Mouse (Mus musculus) thymus, postnatal 36 days (tissue): Measurements from ENCODE around the gene Trip11.

ENCODE experiments used
- DNase-seq, 2 experiments: peaks; one replicate each; pipeline ENCODE4 v3.0.0; 2022; ENCODE audit warnings: mixed read lengths in 2 of 2

Trip11 gene

DNA sequence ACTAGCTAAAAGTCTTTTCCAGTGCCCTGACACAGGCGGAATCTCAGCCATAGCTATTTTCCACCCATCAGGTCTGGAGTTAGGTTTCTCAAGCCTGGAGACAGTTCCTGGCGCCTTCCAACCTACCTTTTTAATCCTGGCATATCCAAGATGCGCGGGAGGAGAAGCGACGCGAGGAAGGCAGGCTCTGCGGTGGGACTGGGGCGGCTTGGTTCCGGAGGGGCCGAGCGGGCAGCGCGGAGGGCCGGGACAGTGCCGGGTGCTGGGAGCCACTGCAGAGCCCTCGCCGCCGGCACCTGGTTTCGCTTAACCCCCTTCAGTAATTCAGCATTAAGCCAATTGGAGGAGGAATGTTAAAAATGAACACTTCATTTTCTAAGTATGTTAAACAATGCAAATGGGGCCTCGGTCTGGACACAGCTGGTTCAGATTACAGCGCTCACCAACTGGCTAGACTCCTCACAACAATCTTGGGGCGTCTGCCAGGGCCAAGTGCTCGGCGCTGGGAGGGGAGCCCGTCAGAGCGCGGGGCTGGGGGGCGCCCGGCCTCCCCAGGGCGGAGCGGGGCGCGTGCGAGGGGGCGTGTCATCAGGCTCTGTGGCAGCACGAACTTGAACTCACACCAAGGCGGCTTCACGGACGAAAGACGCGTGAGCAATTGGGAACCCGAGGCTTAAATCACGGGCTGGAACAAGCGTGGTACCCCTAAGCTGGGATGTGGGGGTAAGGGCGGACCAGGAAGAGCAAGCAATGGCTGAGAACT lies 94.3 kb downstream of the Trip11 start, which contains the start of gene Fbln5:
Gene Fbln5, minus strand, starts transcription at position 448 of the 763 bp plus-strand sequence.
- peak; percentile 14 to 23 for DNase-seq

DNA sequence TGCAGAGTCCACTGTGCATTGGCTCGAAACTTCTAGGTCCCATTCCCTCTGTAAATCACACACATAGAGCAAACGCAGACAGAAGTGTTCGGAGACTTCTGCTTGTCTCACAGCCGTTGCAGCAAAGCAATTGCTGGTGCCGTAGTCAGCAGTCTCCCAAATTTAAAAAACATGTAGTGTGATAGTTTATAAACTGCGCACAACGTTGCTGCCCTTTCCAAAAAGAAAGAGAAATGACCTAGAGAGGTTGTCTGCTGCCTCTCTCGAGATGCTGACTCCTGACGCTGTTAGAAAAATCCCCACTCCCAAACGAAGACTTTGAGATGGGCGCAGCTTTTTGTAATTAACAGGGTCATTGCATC lies 94.8 kb downstream of the Trip11 start:
- DNase-seq, result no peak

DNA sequence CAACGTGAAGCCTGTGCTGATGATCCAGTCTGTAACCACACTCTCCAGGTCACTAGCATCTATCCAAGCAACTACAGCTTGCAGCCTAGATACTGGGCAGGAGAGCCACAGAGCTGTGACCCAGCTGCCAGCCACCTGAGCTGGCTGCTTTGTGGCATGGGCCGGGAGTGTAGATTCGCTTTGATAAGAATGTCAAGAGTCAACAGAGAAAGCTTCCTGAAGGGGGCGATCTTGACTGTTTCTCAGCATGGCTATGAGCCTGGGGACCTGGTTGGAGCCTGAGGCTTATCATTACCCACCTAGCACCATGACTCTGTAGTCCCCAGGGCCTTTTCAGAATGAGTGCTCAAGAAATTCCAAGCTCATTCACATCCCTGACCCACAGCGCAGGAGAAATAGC lies 96.3 kb downstream of the Trip11 start:
- DNase-seq, result no peak

DNA sequence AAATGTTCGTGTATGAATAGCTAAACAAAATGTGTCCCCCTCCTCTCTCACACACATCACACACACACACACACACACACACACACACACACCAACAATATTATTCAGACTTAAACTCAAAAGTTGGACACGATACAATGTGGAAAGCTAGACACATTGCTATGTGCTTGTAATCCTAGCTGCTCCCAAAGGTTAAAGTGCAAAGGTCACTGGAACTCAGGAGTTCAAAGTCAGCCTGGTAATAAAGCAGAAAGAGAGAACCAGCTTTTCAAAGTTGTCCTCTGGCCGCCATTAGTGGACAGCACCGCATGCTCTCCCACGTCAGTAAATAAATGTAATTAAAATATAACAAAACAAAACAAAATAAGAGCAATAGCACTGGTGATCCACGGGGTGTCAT lies 97.3 kb downstream of the Trip11 start:
- DNase-seq, result no peak

DNA sequence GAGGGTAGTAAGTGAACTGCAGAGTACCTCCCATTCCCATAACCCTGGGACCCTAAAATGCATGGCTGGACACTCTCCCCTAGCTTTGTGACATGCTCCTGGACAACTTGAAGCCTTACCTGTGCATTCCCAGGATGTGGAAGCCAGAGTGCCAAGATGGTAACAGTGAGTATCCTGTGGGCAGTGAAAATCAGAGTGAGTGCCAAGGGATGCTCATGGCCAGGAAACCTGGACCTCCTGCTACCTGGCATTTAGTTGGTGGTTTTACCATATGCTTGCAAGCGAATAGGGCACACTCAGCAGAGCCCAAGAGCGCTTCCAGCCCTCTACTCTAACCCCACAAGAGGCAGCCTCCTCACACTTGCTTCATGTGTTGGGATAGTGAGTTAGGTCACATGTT lies 98.6 kb downstream of the Trip11 start:
- DNase-seq, result no peak

DNA sequence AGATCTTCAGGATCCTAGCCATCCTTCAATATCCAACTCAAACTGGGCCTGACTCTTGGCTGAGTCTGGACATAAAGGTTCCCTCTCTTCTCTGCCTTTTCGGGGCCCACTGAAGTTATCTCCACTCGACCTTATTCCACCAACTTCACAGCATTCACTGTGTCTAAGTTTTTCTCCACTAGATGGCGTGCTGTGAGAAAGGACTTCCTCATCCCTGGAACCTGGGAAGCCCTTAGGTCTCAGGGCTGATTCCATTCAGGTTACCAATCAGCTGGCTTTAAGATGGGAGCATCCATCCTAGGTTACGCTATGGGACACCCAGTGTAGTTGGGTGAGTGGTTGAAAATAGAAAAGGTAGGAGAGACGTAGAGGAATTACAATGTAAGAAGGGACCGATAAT lies 101.9 kb downstream of the Trip11 start:
- DNase-seq, result no peak

DNA sequence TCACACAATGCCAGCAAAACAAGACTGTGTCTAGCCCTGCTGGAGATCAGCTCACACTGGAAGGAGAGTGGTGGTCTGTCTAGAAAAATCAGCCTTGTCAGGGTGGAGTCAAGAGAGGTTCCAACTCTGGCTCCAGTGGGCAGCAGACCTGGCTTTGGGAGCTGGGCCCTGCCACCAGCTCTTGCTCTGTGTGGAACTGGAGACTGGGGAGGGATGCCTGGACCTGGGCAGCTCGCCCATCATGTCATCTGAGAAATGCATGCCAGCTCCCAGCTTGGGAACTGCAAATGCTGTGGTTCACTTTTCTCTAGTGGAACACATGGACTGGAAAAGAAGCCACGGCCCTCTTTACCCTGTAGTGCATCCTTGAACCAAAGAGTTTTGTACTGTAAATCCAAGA lies 102.6 kb downstream of the Trip11 start:
- no peak for DNase-seq

DNA sequence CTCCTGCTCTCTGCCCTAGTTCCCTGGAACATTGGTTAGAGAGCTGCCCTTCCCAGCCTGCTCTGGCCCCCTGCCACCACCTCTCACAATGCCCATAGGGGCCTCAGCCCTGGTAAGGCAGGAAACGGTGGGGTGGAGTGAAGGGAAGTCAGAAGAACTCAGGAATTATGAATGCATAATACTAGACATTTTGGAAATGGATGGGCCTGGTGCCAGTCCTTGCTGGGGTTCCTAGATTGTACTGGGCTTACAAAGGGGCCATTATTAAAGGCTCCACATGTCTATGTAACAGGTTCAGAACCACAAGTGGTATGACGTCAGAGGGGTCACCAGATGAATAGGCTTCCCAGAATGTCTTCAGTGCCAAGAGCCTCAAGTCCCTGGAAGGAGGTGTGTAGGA lies 105.7 kb downstream of the Trip11 start:
- no peak for DNase-seq

DNA sequence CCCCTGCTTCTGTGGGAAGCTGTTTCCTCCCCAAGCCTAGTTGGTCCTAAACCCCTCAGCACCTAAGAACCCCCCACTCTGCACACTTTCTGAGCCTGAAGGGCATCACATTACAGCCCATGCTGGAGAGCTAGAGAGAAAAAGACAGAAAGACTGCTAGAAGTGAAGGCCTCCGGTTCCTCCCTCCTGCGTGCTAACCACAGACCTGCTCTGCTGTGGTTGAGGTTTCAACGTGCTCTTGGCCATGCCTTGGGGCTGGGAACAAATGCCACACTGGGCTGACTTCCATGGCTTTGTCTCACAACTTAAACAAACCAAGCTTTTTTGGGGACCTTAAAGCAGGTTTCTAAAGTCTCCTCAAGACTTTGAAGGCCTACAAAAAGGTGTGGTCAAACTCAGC lies 110.6 kb downstream of the Trip11 start:
- DNase-seq, result no peak

DNA sequence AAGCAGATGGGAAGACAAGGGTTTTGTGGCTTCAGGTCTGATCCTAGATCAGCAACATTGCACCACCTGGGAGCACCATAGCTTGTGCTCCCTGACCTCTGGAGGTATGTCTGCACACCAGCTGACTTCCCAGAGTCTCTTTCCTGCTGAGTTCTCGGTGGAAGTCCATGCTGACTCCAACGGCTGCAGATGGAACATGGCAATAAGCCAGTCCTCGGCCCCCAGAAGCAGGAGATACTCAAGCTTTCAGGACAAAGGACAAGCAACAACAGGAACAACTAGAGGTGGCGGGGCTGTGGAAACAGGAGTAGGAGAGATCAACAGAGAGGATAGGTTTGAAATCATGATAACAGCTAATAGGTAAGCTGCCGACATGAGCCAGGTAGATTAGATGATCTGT lies 111.3 kb downstream of the Trip11 start:
- DNase-seq, result no peak

DNA sequence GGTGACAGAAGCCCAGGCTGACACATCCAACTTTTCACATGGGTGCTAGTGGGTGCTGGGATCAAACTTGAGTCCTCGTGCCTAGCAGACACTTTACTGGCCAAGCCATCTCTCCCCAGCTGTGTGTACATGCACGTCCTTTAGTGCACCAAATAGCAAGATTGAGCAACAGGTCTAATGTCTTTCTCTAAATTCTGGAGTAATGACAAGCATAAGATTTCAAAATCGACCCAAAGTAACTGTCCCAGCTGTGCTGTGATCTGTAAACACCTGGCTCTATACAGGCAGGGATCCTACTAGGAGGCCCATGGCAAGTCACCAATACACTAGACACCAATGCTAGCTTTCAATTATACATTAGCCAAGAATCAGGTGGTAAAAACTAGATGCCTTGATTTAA lies 112.0 kb downstream of the Trip11 start:
- no peak for DNase-seq

DNA sequence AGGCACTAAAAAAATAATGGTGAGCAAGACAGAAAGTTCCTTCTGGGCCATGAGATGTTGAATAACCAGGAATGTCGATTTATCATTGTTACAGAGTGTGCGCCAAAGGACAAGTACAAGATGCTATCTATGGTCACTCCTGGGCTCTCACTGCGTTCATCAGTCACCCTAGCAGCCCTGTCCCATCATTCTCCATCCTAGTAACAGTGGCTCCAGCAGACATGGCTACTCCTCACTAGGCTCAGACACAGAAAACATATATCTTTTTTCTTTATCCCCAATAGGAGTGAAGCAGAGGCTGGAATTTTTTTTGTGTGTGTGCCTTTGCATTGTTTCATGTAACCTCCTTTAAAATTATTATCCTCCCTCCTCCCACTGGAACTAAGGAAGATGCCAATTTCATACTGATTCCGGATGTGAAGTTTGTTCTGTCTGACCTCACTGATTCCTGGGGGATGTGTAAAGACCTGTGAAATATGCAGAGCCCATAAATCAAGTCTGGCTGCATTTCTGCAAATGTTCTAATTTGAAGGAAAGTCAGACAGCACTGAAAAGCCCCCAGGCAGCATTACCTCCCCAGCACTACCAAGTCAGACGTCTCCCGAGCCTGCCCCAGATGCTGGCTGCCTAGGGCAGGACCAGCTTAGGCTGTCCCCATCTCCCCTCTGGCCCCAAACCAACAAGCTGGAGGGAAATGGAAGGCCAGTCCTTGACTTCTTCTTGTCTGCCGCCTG lies 114.7 kb downstream of the Trip11 start:
- no peak for DNase-seq

DNA sequence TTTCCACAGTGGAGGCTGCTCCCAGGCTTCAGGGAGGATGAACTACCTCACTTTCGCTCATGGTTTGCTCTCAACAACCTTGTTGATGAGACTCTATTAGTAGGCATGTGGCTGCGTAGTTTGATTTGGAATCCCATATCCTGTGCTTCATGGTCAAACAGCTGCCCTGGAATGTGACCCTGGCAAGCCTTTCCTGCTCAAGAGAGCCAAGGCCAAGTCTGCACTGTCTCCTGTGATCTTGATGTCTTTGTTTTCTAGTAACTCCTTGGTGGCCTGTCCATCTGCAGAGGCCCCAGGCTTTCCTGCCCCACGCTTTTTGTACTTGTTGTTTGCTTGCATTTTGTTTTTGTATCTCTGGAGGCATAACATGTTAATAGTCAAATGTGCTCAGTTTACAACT lies 118.6 kb downstream of the Trip11 start:
- no peak for DNase-seq

DNA sequence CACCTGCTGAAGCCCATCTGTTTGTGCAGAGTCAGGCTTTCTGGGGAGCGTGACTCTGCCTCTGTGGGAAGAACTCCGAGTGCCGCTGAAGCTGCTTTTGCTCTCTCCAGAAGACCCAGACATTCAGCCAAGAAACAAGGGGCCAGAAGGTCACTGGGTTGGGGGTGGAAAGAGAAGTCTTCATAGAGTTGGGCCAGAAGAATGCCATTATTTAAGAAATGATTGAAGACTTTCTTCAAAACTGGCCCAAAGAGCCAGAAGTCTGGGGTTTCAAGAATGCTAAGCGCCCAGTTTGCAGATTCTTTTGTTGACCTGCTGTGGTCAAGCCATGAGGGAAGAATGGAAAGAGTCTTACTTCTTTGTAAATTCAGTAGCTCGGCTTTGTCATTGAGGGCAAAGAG lies 119.8 kb downstream of the Trip11 start:
- no peak for DNase-seq

DNA sequence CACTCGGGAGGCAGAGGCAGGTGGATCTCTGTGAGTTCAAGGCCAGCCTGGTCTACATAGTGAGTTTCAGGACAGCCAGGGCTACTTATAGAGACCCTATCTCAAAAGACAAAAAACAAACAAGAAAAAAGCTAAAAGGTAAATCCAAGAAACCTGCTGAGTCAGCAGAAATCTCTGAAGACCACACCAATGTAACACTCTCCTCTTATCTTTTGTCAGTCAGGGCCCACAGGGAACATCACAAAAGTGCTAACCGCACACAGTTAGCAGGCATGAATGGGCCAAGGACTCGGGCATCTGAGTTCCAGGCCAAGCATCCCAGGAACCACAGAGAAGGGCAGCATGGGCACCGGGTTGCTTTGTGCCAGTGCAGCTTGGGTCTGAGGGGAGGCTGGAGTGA lies 120.4 kb downstream of the Trip11 start:
- no peak for DNase-seq

DNA sequence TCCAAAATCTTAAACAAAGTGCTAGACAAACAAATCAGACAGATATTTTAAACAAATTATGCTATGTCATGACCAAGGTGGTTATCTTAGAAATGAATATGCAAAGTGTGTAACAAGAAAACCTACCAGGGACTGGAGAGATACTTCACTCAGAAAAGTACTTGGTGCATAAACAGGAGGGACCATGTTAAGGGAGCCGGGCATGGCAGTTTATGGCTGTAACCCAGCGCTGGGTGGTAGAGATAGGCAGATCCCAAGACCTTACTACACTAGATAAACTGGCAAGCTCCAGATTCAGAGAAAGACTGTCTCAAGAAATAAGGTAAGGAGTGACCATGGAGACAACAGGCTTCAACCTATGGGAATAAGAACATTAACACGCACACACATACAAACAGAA lies 123.3 kb downstream of the Trip11 start:
- no peak for DNase-seq

DNA sequence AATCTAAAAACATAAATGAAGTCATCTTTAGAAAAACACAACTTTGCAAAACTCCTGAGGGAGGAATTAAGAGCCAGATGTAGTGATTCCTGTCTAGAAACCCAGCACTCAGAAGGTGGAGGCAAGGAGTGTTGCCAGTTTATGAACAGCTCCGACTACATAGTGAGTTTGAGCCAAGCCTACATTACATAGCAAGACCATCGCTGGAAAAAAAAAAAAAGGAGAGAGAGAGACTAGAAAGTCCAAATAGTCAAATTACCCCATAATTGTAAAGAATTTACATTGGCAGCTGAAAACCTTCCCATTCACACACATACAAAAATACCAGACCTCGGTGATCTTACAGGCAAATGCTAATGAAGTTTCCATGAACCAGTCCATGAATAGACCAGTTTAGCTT lies 123.8 kb downstream of the Trip11 start:
- DNase-seq, result no peak
